Mouse (Mus musculus) liver, postnatal 0 days (tissue): ENCODE results near the gene Figla.

ENCODE experiments used
- CTCF ChIP-seq: sonication (generic); IDR thresholded peaks from 2 replicates; pipeline ENCODE4 v1.5.1; 2016; ENCODE audit warnings: antibody characterized with exemption, low read depth
- EP300 ChIP-seq: IDR thresholded peaks from 2 replicates; pipeline ENCODE4 v1.6.1; 2016; ENCODE audit warnings: antibody characterized with exemption, low read depth, mild to moderate bottlenecking

GRCm38 (mm10) chr6:86033635-86034034 lies 17.7 kb downstream of the Figla start:
- TF ChIP-seq CTCF = no peak
- no peak for TF ChIP-seq EP300
